Mouse (Mus musculus) midbrain, embryonic 11.5 days (tissue): ENCODE data around the gene Gm12184. TPM values are rescaled to one million over a fixed set of nuclear protein-coding genes. Genes with fewer than 3 reads are reported as not detected.

Source experiments
- ATAC-seq: fragments of 200-750 bp; cut with Nextera tagmentation; 2 replicates; pipeline ENCODE4 v1.8.0; 2017; ENCODE audit warnings: moderate TSS enrichment, moderate library complexity; ENCODE audit not compliant: low FRiP score
- DNase-seq: peaks from one replicate; pipeline ENCODE4 v3.0.0; 2015; ENCODE audit warnings: low spot score; ENCODE audit errors: missing footprints
- H3K27ac ChIP-seq: fragments of 300-500 bp; sonication (generic); 2 replicates; pipeline ENCODE4 v1.5.1; 2014; ENCODE audit warnings: low read depth, low read length
- H3K27me3 ChIP-seq: fragments of 300-500 bp; sonication (generic); 2 replicates; pipeline ENCODE4 v1.6.1; 2014; ENCODE audit warnings: mild to moderate bottlenecking, low read length, moderate library complexity, mixed read lengths; ENCODE audit not compliant: control insufficient read depth, insufficient read depth
- H3K36me3 ChIP-seq: fragments of 300-500 bp; sonication (generic); 2 replicates; pipeline ENCODE4 v1.6.1; 2014; ENCODE audit warnings: mild to moderate bottlenecking, low read length, moderate library complexity, mixed read lengths; ENCODE audit not compliant: control insufficient read depth, insufficient read depth
- H3K4me1 ChIP-seq: fragments of 300-500 bp; sonication (generic); 2 replicates; pipeline ENCODE4 v1.6.1; 2014; ENCODE audit warnings: low read length; ENCODE audit not compliant: control insufficient read depth, insufficient read depth
- H3K4me2 ChIP-seq: fragments of 300-500 bp; sonication (generic); 2 replicates; pipeline ENCODE4 v1.6.1; 2014; ENCODE audit warnings: mild to moderate bottlenecking, moderate library complexity
- H3K4me3 ChIP-seq: fragments of 300-500 bp; sonication (generic); 2 replicates; pipeline ENCODE4 v1.5.1; 2014; ENCODE audit warnings: low read depth, low read length
- H3K9ac ChIP-seq: fragments of 300-500 bp; sonication (generic); 2 replicates; pipeline ENCODE4 v1.6.1; 2014; ENCODE audit warnings: low read length
- H3K9me3 ChIP-seq: fragments of 300-500 bp; sonication (generic); 2 replicates; pipeline ENCODE4 v1.6.1; 2016; ENCODE audit warnings: low read length; ENCODE audit not compliant: control insufficient read depth
- WGBS: fragments of 180-500 bp; shearing (Covaris S2); extraction: QIAGEN DNeasy Blood & Tissue Kit; methylation state at CpG from one replicate; pipeline ENCODE4 v1.1.7; 2014; 5-methylcytosine and 5-hydroxymethylcytosine counted together
- polyA plus RNA-seq: library from polyadenylated mRNA; unstranded; fragments of >200 nt; fragmentation: Nextera tagmentation; extraction: Ambion mirVana; gene quantifications from 2 replicates; pipeline ENCODE4 v1.2.1, GENCODE M21; 2014

Gm12184 gene
- polyA plus RNA-seq, 1 experiment from 2014 or later: 11.5 TPM

GRCm38 (mm10) chr11:48808737-48809433 is 17.6 kb downstream of the Gm12184 start:
- no peaks in the 10 kb centered on the region for H3K9me3 ChIP-seq
- H3K4me3 ChIP-seq: no peak overlapping the region
- no peak overlapping the region for H3K9ac ChIP-seq
- DNase-seq (no peak), ATAC-seq (0 out of 2 replicates have a peak, but pooled peaks have one; percentile 3)
- H3K4me1 ChIP-seq: no peaks in the 10 kb centered on the region
- WGBS: 65% methylated on average over 16 of the region's 16 CpGs
- H3K4me2 ChIP-seq: no peak overlapping the region
- H3K27ac ChIP-seq: no peak overlapping the region
- peaks cover 49% of the 10 kb centered on the region for H3K36me3 ChIP-seq
- no peaks in the 10 kb centered on the region for H3K27me3 ChIP-seq

- ATAC-seq: no peak
- Histone ChIP-seq H3K27me3 (no peaks in the 10 kb centered on the region), H3K36me3 (peaks cover 54% of the 10 kb centered on the region), H3K9ac (no peak overlapping the region), H3K4me1 (no peaks in the 10 kb centered on the region), H3K9me3 (no peaks in the 10 kb centered on the region), H3K4me3 (no peak overlapping the region), H3K27ac (no peak overlapping the region), H3K4me2 (no peak overlapping the region)
- DNase-seq: no peak
Observed at GRCm38 (mm10) chr11:48808304-48808646, 18.2 kb downstream of the Gm12184 start.

GRCm38 (mm10) chr11:48807563-48808303 is 18.7 kb downstream of the Gm12184 start:
- H3K9me3 ChIP-seq: no peaks in the 10 kb centered on the region
- no peaks in the 10 kb centered on the region for H3K4me1 ChIP-seq
- WGBS: 74% methylated on average over 14 of the region's 14 CpGs
- peak; percentile 26 for ATAC-seq
- no peaks in the 10 kb centered on the region for H3K27me3 ChIP-seq
- no peak overlapping the region for H3K4me2 ChIP-seq
- DNase-seq: no peak
- H3K9ac ChIP-seq: no peak overlapping the region
- no peak overlapping the region for H3K27ac ChIP-seq
- no peak overlapping the region for H3K4me3 ChIP-seq
- peaks cover 59% of the 10 kb centered on the region for H3K36me3 ChIP-seq

GRCm38 (mm10) chr11:48806856-48807562 is 19.4 kb downstream of the Gm12184 start:
- ATAC-seq (peak; percentile 56), DNase-seq (no peak)
- H3K4me1 ChIP-seq: peaks cover 3% of the 10 kb centered on the region; the same call in 1 of the 2 replicates
- H3K4me3 ChIP-seq: no peak overlapping the region
- no peaks in the 10 kb centered on the region for H3K27me3 ChIP-seq
- H3K36me3 ChIP-seq: peaks cover 60% of the 10 kb centered on the region
- 64% methylated on average over 21 of the region's 21 CpGs for WGBS
- no peak overlapping the region for H3K4me2 ChIP-seq
- no peak overlapping the region for H3K9ac ChIP-seq
- H3K9me3 ChIP-seq: no peaks in the 10 kb centered on the region
- H3K27ac ChIP-seq: no peak overlapping the region

- H3K36me3 ChIP-seq: peaks cover 62% of the 10 kb centered on the region
Observed at GRCm38 (mm10) chr11:48804922-48805321, 21.5 kb downstream of the Gm12184 start.

GRCm38 (mm10) chr11:48803988-48804387 is 22.5 kb downstream of the Gm12184 start:
- H3K9me3 ChIP-seq: no peaks in the 10 kb centered on the region
- no peak overlapping the region for H3K4me3 ChIP-seq
- peaks cover 13% of the 10 kb centered on the region for H3K4me1 ChIP-seq
- peaks cover 59% of the 10 kb centered on the region for H3K36me3 ChIP-seq
- DNase-seq: no peak
- H3K27me3 ChIP-seq: no peaks in the 10 kb centered on the region
- no peak overlapping the region for H3K27ac ChIP-seq
- H3K9ac ChIP-seq: no peak overlapping the region
- H3K4me2 ChIP-seq: no peak overlapping the region
- no peak for ATAC-seq
- 93% methylated on average over 2 of the region's 2 CpGs for WGBS

More at GRCm38 (mm10) chr11:48804922-48805321, 21.5 kb downstream of the Gm12184 start:
- Histone ChIP-seq H3K4me1 (peaks cover 13% of the 10 kb centered on the region), H3K27me3 (no peaks in the 10 kb centered on the region), H3K27ac (no peak overlapping the region), H3K9me3 (no peaks in the 10 kb centered on the region), H3K4me3 (no peak overlapping the region), H3K9ac (no peak overlapping the region), H3K4me2 (no peak overlapping the region)
- ATAC-seq: no peak
- 89% methylated on average over 2 of the region's 2 CpGs for WGBS
- no peak for DNase-seq

- whole genome bisulfite sequencing: 79% methylated on average over 17 of the region's 17 CpGs
- Histone ChIP-seq H3K9ac (peak overlapping the region; percentile 95), H3K9me3 (no peaks in the 10 kb centered on the region), H3K36me3 (peaks cover 47% of the 10 kb centered on the region), H3K4me2 (peak overlapping the region; percentile 96), H3K4me3 (peak overlapping the region; percentile 95), H3K27ac (no peak overlapping the region), H3K4me1 (peaks cover 17% of the 10 kb centered on the region), H3K27me3 (no peaks in the 10 kb centered on the region)
- ATAC-seq (no peak), DNase-seq (no peak)
Observed at GRCm38 (mm10) chr11:48801831-48802772, 24.4 kb downstream of the Gm12184 start.

GRCm38 (mm10) chr11:48799921-48800701 is 26.3 kb downstream of the Gm12184 start, which contains the start of gene Rack1:
Gene Rack1, plus strand, starts transcription at chr11:48800332.
- Histone ChIP-seq H3K9ac (peak within 1 kb of the TSS; percentile 95), H3K9me3 (no peaks in the 10 kb centered on the region), H3K27me3 (no peaks in the 10 kb centered on the region), H3K4me3 (peak within 1 kb of the TSS; percentile 95), H3K4me2 (peak within 1 kb of the TSS; percentile 96), H3K4me1 (peaks cover 17% of the 10 kb centered on the region), H3K36me3 (peaks cover 34% of the 10 kb centered on the region), H3K27ac (peak within 1 kb of the TSS; percentile 73)
- WGBS: under 1% methylated on average over 47 of the region's 47 CpGs
- peak; percentile 93 for ATAC-seq
- peak; percentile 99 for DNase-seq
